8 mouse cellular contexts compared by ENCODE assay signal in the genomic region with DNA sequence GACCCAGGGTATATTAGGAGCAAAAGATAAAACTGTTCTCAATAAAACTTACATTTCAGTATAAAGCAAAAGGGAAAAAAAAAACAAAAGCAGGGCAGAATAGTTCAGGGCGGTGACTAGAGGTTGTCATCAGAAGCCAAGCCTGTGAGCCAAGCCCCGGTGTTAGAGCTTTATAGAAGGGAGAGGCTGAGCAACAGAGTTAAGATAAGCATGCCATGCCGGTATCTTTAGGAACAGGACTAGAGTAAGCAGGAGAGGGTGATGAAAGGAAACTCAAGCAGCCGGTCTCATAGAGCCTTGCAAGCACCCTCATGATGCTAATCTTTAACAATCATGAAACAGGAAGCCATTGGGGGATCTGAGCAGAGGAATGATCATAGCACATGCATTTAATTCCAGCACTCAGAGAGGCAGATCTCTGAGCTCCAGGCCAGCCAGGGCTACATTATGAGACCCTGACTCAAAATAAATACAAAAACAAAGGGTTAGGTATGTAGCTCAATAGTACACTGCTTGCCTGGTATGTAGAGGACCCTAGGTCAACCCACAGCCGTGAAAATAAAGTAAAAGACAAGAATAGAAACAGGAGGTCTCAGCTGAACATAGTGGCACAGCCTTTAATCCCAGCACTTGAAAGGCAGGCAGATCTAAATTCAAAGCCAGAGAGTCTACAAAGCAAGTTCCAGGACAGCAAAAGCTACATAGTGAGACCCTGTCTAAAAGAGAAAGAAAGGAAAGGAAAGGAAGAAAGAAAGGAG. TPM values are rescaled to one million over a fixed set of nuclear protein-coding genes. Genes with fewer than 3 reads are reported as not detected.
DNase-seq lines count a peak whose midpoint lies in the region; ATAC-seq and TF ChIP-seq lines count a peak whose summit lies in the region.

No protein-coding gene starts in this region.

- H3K9ac ChIP-seq in heart, adult 2 months (ENCODE audit: low read depth, low read length): peak overlapping the region; percentile 48
- H3K9ac ChIP-seq in MEL (ENCODE audit: control insufficient read depth, low read depth, low read length, poor library complexity, severe bottlenecking): peak overlapping the region; percentile 92
- H3K9ac ChIP-seq in forebrain, embryonic 15.5 days (replicated peaks): peak overlapping the region; percentile 70
- H3K9ac ChIP-seq in liver, embryonic 16.5 days (ENCODE audit: low read depth, low read length): peak overlapping the region; percentile 77

- TF ChIP-seq POLR2A in heart, adult 2 months (IDR thresholded peaks at IDR 0.05; ENCODE audit: insufficient read depth, low read depth, low read length): no peak
- peak in 1 of 2 experiments; percentile 56; a peak in 2 of 4 replicates for TF ChIP-seq POLR2A in MEL (IDR thresholded peaks at IDR 0.05; ENCODE audit: control insufficient read depth in 1 of 2, insufficient read depth in 1 of 2, low read depth in 1 of 2, low read length in 2 of 2, poor library complexity in 1 of 2)

- TF ChIP-seq EP300 in heart, adult 2 months (IDR thresholded peaks at IDR 0.05; ENCODE audit: insufficient read depth, low read depth, low read length): no peak
- peak; percentile 64 to 75 for TF ChIP-seq EP300 in MEL (IDR thresholded peaks at IDR 0.05; ENCODE audit: low read depth in 1 of 2, low read length in 2 of 2)

- H3K27ac ChIP-seq in heart, adult 2 months: peak overlapping the region; percentile 92
- H3K27ac ChIP-seq in MEL (ENCODE audit: control insufficient read depth, low read depth, low read length): peak overlapping the region; percentile 97
- H3K27ac ChIP-seq in forebrain, embryonic 15.5 days (replicated peaks): no peak overlapping the region; the same call in 1 of the 2 replicates
- peak overlapping the region; percentile 98 for H3K27ac ChIP-seq in liver, embryonic 16.5 days (ENCODE audit: low read length)

- no peaks in the 10 kb centered on the region for H3K79me2 ChIP-seq in heart, adult 2 months (replicated peaks; ENCODE audit: control insufficient read depth, insufficient read depth, low read length)
- peaks cover 53% of the 10 kb centered on the region for H3K79me2 ChIP-seq in MEL (ENCODE audit: control insufficient read depth, insufficient read depth, low read length, poor library complexity)

- no peaks in the 10 kb centered on the region for H3K9me3 ChIP-seq in MEL (replicated peaks; ENCODE audit: insufficient read depth, low read length)
- H3K9me3 ChIP-seq in forebrain, embryonic 15.5 days: no peaks in the 10 kb centered on the region
- no peaks in the 10 kb centered on the region for H3K9me3 ChIP-seq in liver, embryonic 16.5 days (replicated peaks; ENCODE audit: control insufficient read depth, low read length)

- 5% methylated on average over 5 of the region's 5 CpGs for WGBS in heart, adult 2 months
- WGBS in forebrain, embryonic 15.5 days: 51% methylated on average over 5 of the region's 5 CpGs
- WGBS in liver, embryonic 16.5 days (ENCODE audit: insufficient replicate concordance): 6% methylated on average over 5 of the region's 5 CpGs

- peaks cover 26% of the 10 kb centered on the region for H3K36me3 ChIP-seq in heart, adult 2 months (ENCODE audit: control insufficient read depth, insufficient read depth, low read length)
- H3K36me3 ChIP-seq in MEL (ENCODE audit: control insufficient read depth in 1 of 2, insufficient read depth in 2 of 2, low read length in 2 of 2): peaks cover 18% of the 10 kb centered on the region in 2 experiments
- H3K36me3 ChIP-seq in forebrain, embryonic 15.5 days: peaks cover 36% of the 10 kb centered on the region
- H3K36me3 ChIP-seq in liver, embryonic 16.5 days (ENCODE audit: control insufficient read depth, insufficient read depth): peaks cover 34% of the 10 kb centered on the region

- TF ChIP-seq RAD21 in MEL (IDR thresholded peaks at IDR 0.05; ENCODE audit: low read depth, low read length): no peak

- H3K27me3 ChIP-seq in heart, adult 2 months (ENCODE audit: control insufficient read depth, insufficient read depth, low read length): no peaks in the 10 kb centered on the region
- H3K27me3 ChIP-seq in MEL (ENCODE audit: control insufficient read depth in 1 of 2, insufficient read depth in 2 of 2, low read length in 2 of 2): no peaks in the 10 kb centered on the region
- no peaks in the 10 kb centered on the region for H3K27me3 ChIP-seq in forebrain, embryonic 15.5 days
- no peaks in the 10 kb centered on the region for H3K27me3 ChIP-seq in liver, embryonic 16.5 days (ENCODE audit: control insufficient read depth, insufficient read depth, low read depth, low read length)

- no peak for ATAC-seq in forebrain, embryonic 15.5 days (replicated peaks)
- ATAC-seq in liver, embryonic 16.5 days (ENCODE audit: low read depth): peak; percentile 32

- H3K4me1 ChIP-seq in heart, adult 2 months (ENCODE audit: control insufficient read depth, insufficient read depth, low read length): peaks cover 23% of the 10 kb centered on the region
- peaks cover 0 to 23% of the 10 kb centered on the region in 2 experiments; a peak in 2 of 4 replicates for H3K4me1 ChIP-seq in MEL (ENCODE audit: control insufficient read depth in 1 of 2, insufficient read depth in 2 of 2, low read length in 2 of 2)
- H3K4me1 ChIP-seq in forebrain, embryonic 15.5 days: peaks cover 38% of the 10 kb centered on the region
- H3K4me1 ChIP-seq in liver, embryonic 16.5 days (ENCODE audit: control insufficient read depth, low read depth, low read length): peaks cover 40% of the 10 kb centered on the region

- DNase-seq in heart, adult 2 months: no peak
- DNase-seq in heart, postnatal 14 days: no peak
- peak; percentile 92 for DNase-seq in MEL (ENCODE audit: low read depth, low spot score)
- no peak for DNase-seq in urinary bladder, postnatal 4 days (ENCODE audit: low spot score in 2 of 2)
- DNase-seq in urinary bladder, postnatal 25 days (ENCODE audit: low spot score): no peak
- no peak for DNase-seq in adrenal gland, postnatal 10 days

- TF ChIP-seq CTCF in heart, adult 2 months (IDR thresholded peaks at IDR 0.05): no peak
- TF ChIP-seq CTCF in MEL (IDR thresholded peaks at IDR 0.05 in 2 of 3, conservative IDR thresholded peaks at IDR 0.05 in 1 of 3; ENCODE audit: control insufficient read depth in 1 of 3, insufficient read depth in 1 of 3, low read depth in 2 of 3, low read length in 3 of 3, poor library complexity in 1 of 3, severe bottlenecking in 1 of 3): no peak

- peak overlapping the region; percentile 91 for H3K4me2 ChIP-seq in forebrain, embryonic 15.5 days (replicated peaks)
- H3K4me2 ChIP-seq in liver, embryonic 16.5 days (ENCODE audit: low read depth, low read length): peak overlapping the region; percentile 96

- intact Hi-C loops in heart, adult 2 months (cut with DNase I): loop anchor here (1.0 to 2.0 kb wide), 2 partner anchors 19 to 44 kb away; a partner anchor contains a TSS
- intact Hi-C loops in heart, postnatal 14 days (cut with DNase I): loop anchor here (1.0 kb wide), 1 partner anchor 19 kb away; a partner anchor contains a TSS

- H3K4me3 ChIP-seq in heart, adult 2 months: peak overlapping the region; percentile 72
- H3K4me3 ChIP-seq in MEL (ENCODE audit: control insufficient read depth in 1 of 2, insufficient read depth in 1 of 2, low read depth in 2 of 2, low read length in 2 of 2): peak overlapping the region; percentile 55 to 88
- peak overlapping the region; percentile 65 for H3K4me3 ChIP-seq in forebrain, embryonic 15.5 days
- H3K4me3 ChIP-seq in liver, embryonic 16.5 days (ENCODE audit: low read depth, low read length): peak overlapping the region; percentile 75

RNA-seq across cellular contexts. Expression of a gene that starts 3.2 kb away (rescaled TPM):
- 10 to 100 TPM; 19.2 to 20.4 TPM for total RNA-seq in heart, adult 2 months (2021)
- 15.8 and 22.3 TPM in 2 replicates for polyA plus RNA-seq in heart, adult 2 months (2012; rRNA removed)
- total RNA-seq in heart, postnatal 14 days (2021): 10 to 100 TPM; 29.9 to 32.0 TPM
- total RNA-seq in MEL (2012; rRNA removed): 4.2 and 5.0 TPM in 2 replicates
- 10 to 100 TPM in 1 of 2 experiments, not detected in 1; 44.8 TPM for polyA plus RNA-seq in MEL (2012; ENCODE audit: insufficient read depth in 1 of 2, insufficient read length in 2 of 2, low read depth in 1 of 2, low replicate concordance in 2 of 2, missing spikeins in 1 of 2)
- polyA plus RNA-seq in forebrain, embryonic 15.5 days (2015; fragmentation: Nextera tagmentation; extraction: Ambion mirVana): 17.4 and 17.5 TPM in 2 replicates
- polyA plus RNA-seq in liver, embryonic 16.5 days (2015; fragmentation: Nextera tagmentation; extraction: Ambion mirVana): 5.7 and 6.5 TPM in 2 replicates
- total RNA-seq in adrenal gland, postnatal 10 days (2021): 10 to 100 TPM; 42.9 to 66.4 TPM

RNA-seq across cellular contexts. Expression of a gene that starts 19.5 kb away (rescaled TPM):
- 10 to 100 TPM; 42.6 to 47.7 TPM for total RNA-seq in heart, adult 2 months (2021)
- 36.6 and 51.3 TPM in 2 replicates for polyA plus RNA-seq in heart, adult 2 months (2012; rRNA removed)
- total RNA-seq in heart, postnatal 14 days (2021): 10 to 100 TPM; 39.2 to 45.9 TPM
- total RNA-seq in MEL (2012; rRNA removed): 147 and 162 TPM in 2 replicates
- polyA plus RNA-seq in MEL (2012; ENCODE audit: insufficient read depth in 1 of 2, insufficient read length in 2 of 2, low read depth in 1 of 2, low replicate concordance in 2 of 2, missing spikeins in 1 of 2): 100 to 1,000 TPM in 1 of 2 experiments, not detected in 1; 195 TPM
- 130 and 137 TPM in 2 replicates for polyA plus RNA-seq in forebrain, embryonic 15.5 days (2015; fragmentation: Nextera tagmentation; extraction: Ambion mirVana)
- polyA plus RNA-seq in liver, embryonic 16.5 days (2015; fragmentation: Nextera tagmentation; extraction: Ambion mirVana): 100 and 109 TPM in 2 replicates
- 10 to 100 TPM; 82.6 to 86.3 TPM for total RNA-seq in adrenal gland, postnatal 10 days (2021)

RNA-seq across cellular contexts. Expression of a gene that starts 25.9 kb away (rescaled TPM):
- 100 to 1,000 TPM; 123 to 135 TPM for total RNA-seq in heart, adult 2 months (2021)
- 139 and 167 TPM in 2 replicates for polyA plus RNA-seq in heart, adult 2 months (2012; rRNA removed)
- total RNA-seq in heart, postnatal 14 days (2021): 100 to 1,000 TPM; 146 to 151 TPM
- 223 and 240 TPM in 2 replicates for total RNA-seq in MEL (2012; rRNA removed)
- 100 to 1,000 TPM in 1 of 2 experiments, not detected in 1; 297 TPM for polyA plus RNA-seq in MEL (2012; ENCODE audit: insufficient read depth in 1 of 2, insufficient read length in 2 of 2, low read depth in 1 of 2, low replicate concordance in 2 of 2, missing spikeins in 1 of 2)
- 320 and 321 TPM in 2 replicates for polyA plus RNA-seq in forebrain, embryonic 15.5 days (2015; fragmentation: Nextera tagmentation; extraction: Ambion mirVana)
- 65.9 TPM in 2 replicates for polyA plus RNA-seq in liver, embryonic 16.5 days (2015; fragmentation: Nextera tagmentation; extraction: Ambion mirVana)
- 100 to 1,000 TPM; 151 to 164 TPM for total RNA-seq in adrenal gland, postnatal 10 days (2021)

RNA-seq across cellular contexts. Expression of a gene that starts 28.9 kb away (rescaled TPM):
- total RNA-seq in heart, adult 2 months (2021): under 1 TPM; 0.34 to 0.45 TPM
- 1.3 and 2.2 TPM in 2 replicates for polyA plus RNA-seq in heart, adult 2 months (2012; rRNA removed)
- under 1 TPM; 0.49 to 0.72 TPM for total RNA-seq in heart, postnatal 14 days (2021)
- 0.42 and 0.52 TPM in 2 replicates for total RNA-seq in MEL (2012; rRNA removed)
- 1 to 10 TPM in 1 of 2 experiments, not detected in 1; 1.3 TPM for polyA plus RNA-seq in MEL (2012; ENCODE audit: insufficient read depth in 1 of 2, insufficient read length in 2 of 2, low read depth in 1 of 2, low replicate concordance in 2 of 2, missing spikeins in 1 of 2)
- 76.4 and 80.6 TPM in 2 replicates for polyA plus RNA-seq in forebrain, embryonic 15.5 days (2015; fragmentation: Nextera tagmentation; extraction: Ambion mirVana)
- 0.09 and 0.11 TPM in 2 replicates for polyA plus RNA-seq in liver, embryonic 16.5 days (2015; fragmentation: Nextera tagmentation; extraction: Ambion mirVana)
- total RNA-seq in adrenal gland, postnatal 10 days (2021): 10 to 100 TPM in 1 of 2 experiments, 1 to 10 TPM in 1; 7.4 to 16.9 TPM

RNA-seq across cellular contexts. Expression of a gene that starts 29.7 kb away (rescaled TPM):
- total RNA-seq in heart, adult 2 months (2021): 1 to 10 TPM; 2.3 to 2.4 TPM
- 2.5 and 4.8 TPM in 2 replicates for polyA plus RNA-seq in heart, adult 2 months (2012; rRNA removed)
- total RNA-seq in heart, postnatal 14 days (2021): 1 to 10 TPM; 3.1 to 4.5 TPM
- 24.4 and 27.7 TPM in 2 replicates for total RNA-seq in MEL (2012; rRNA removed)
- polyA plus RNA-seq in MEL (2012; ENCODE audit: insufficient read depth in 1 of 2, insufficient read length in 2 of 2, low read depth in 1 of 2, low replicate concordance in 2 of 2, missing spikeins in 1 of 2): 10 to 100 TPM in 1 of 2 experiments, not detected in 1; 41.1 TPM
- polyA plus RNA-seq in forebrain, embryonic 15.5 days (2015; fragmentation: Nextera tagmentation; extraction: Ambion mirVana): 0.62 and 1.1 TPM in 2 replicates
- 12.2 and 13.2 TPM in 2 replicates for polyA plus RNA-seq in liver, embryonic 16.5 days (2015; fragmentation: Nextera tagmentation; extraction: Ambion mirVana)
- total RNA-seq in adrenal gland, postnatal 10 days (2021): 1 to 10 TPM; 6.5 to 6.6 TPM
